Mouse (Mus musculus): ENCODE measurements around the gene Urgcp.

DNA sequence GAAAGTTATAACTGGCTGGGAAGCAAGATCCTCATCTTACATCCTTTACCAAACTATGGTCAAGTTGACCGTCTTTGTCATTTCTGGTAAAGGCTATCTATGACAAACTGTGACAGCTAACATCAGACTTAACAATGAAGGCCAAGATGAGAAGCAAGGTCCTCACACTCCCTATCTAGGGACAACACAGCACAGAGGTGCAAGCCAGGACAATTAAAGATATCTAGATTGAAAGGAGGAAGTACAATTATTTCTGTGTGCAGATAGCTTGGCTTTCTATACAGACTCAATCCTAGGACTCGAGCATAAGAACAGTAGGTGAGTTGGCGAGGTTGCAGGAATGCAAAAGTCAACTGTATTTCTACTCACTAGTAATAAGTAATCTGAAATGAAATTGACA, 43.5 kb upstream of the Urgcp start:
- TF ChIP-seq CTCF (IDR thresholded peaks at IDR 0.05; ENCODE audit: extremely low read depth, insufficient read length, insufficient replicate concordance, low read depth, low read length) = no peak
- TF ChIP-seq POLR2A (IDR thresholded peaks at IDR 0.05; ENCODE audit: low read depth, low read length) = no peak

Data from small intestine, adult 2 months (tissue).